Mouse (Mus musculus) monocyte, adult 5-6 weeks (primary cell): ENCODE data around the gene Sgms1. TPM values are rescaled to one million over a fixed set of nuclear protein-coding genes. Genes with fewer than 3 reads are reported as not detected.
"Not testable (repeated sequence)": the region's sequence is repeated elsewhere in the genome, so short reads cannot be mapped to it uniquely, and the experiment has no call there.

Experiments used
- ATAC-seq: fragments of 153-309, 156-312 bp; replicated peaks from 2 replicates; pipeline ENCODE4 v1.8.0; 2017; ENCODE audit warnings: mild to moderate bottlenecking; ENCODE audit not compliant: low TSS enrichment, insufficient number of reproducible peaks, severe bottlenecking, poor library complexity, low FRiP score
- total RNA-seq: library from RNA; stranded (forward); fragments of 200-1000, 200-491, 200-594 nt; gene quantifications from 3 replicates; pipeline ENCODE4 v1.2.3, GENCODE M21; 2017

Gene Sgms1
- total RNA-seq, 1 experiment from 2014 or later = 146 TPM

DNA sequence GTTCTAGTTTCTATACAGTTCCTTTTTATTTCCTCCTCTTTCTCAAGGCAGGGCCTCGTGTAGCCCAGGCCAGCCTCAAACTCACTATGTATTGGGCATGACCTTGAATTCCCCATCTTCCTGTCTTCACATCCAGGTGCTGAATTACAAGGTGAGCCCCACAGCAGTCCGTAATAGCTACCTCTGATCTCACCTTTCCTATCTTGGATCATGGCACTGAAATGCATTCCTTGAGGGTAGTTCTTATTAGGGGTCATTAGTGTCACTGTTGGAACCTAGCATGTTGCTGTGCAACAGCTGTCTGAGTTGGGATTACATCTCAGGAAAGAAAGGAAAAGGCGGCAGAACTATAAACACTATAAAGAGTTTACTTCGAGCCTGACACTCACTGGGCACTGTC lies 25.9 kb downstream of the Sgms1 start:
- ATAC-seq = no peak

DNA sequence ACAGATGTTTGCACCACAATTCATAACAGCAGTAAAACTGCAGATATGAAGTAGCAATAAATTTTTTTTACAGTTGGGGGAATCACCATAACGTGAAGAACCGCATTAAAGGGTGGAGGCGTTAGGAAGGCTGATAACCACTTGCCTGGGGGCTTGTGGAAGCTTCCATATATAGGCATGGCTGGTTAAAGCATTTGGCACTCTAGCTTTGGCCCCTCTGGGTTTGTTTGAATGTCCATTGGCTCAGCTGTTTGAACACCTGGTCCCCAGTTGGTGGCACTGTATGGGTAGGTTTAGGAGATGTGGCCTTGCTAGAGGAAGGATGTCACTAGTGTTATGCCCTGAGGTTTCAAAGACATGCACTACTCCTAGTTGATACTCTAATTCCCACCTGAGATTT lies 27.0 kb downstream of the Sgms1 start:
- ATAC-seq = no peak

DNA sequence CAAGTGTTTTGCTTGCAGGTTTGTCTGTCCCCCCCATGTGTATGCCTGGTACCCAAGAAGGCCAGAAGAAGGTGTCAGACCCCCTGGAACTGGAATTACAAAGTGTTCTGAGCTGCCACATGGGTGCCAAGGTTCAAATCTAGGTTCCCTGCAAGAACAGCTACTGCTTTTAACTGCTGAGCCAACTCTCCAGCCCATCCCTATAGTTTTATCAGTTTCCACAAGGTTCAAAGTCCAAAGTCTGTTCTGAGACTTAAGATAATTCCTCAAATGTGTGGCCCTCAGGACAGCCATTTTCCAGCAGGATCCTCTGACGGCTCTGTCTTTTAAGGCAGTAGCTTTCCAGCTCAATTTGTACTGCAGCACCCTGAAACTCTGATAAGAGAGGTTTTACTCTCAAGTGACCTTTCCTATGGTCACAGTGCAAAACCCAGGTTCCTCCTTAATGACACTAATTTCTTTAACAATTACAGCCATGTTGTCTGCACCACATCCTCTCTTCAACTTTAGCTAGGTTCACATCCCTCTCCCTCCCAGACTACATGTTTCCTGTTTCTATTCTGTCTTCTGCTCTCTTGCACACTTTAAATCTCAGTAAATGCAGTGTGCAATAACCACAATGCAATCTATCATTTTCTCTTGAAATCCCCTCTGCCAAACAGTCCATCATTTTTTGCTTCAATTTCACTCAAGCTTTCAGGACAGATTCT lies 28.4 kb downstream of the Sgms1 start:
- 0 out of 2 replicates have a peak, but pooled peaks have one; percentile 40 for ATAC-seq

DNA sequence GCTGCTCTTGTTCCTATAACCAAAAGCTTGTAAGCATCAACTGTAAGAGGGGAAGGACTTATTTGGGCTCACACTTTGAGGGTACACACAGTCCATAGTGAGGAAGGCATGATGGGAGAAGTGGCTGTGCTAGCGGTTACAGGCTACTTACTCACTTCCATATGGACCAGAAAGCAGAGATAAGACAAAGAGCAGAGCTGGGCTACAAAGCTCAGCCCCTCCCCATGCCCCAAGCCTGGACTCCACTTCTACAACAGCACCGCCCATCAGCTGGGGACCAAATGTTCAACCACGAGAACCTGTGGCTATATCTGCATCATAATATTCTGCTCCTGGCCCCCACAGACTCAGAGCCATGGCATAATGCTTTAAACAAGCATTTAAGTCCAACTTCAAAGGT lies 29.0 kb downstream of the Sgms1 start:
- ATAC-seq = no peak

DNA sequence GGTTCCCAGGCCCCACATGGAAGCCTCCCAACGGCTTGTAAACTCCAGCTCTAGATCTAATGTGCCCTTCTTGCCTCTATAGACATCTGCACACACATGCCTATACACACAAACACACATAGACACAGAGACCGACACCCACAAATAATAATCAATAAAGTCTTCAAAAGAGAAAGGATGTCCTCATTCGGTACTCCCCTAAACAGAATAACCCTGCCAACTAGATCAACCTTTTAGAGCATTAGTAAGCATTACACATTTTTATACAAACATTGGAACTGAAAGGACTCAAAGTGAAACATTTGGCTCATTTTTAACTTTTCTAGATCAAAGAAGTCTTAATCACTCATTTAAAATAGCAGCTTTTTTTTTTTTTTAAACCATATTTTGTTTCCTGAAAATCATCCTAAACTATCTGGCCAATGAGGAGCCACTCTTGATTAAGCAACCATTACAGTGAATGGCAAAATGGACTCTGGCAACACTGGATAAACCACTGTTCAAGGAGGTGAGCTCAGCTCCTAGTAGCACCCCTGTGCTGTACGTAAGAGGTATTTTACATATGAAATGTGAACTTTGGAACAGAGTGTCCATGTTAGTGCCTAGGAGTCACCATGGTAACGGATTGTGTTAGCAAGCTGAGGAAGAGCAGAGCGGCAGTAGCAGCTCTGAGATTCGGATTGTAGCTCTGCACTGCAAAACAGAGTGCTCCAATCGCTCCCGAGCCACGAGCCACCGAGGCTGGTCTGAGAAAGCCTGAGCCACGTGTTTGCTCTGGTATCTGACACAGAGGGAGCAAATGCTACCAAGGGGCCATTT lies 30.6 kb downstream of the Sgms1 start:
- no peak for ATAC-seq

DNA sequence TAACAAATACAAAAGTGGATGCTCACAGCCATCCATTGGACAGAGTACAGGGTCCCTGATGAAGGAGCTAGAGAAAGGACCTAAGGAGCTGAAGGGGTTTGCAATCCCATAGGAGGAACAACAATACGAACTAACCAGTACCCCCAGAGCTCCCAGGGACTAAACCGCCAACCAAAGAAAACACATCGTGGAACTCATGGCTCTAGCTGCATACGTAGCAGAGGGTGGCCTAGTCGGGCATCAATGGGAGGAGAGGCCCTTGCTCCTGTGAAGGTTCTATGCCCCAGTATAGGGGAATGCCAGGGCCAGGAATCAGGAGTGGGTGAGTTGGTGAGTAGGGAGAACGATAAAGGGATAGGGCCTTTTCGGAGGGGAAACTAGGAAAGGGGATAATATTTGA lies 31.5 kb downstream of the Sgms1 start:
- not testable (repeated sequence) for ATAC-seq

DNA sequence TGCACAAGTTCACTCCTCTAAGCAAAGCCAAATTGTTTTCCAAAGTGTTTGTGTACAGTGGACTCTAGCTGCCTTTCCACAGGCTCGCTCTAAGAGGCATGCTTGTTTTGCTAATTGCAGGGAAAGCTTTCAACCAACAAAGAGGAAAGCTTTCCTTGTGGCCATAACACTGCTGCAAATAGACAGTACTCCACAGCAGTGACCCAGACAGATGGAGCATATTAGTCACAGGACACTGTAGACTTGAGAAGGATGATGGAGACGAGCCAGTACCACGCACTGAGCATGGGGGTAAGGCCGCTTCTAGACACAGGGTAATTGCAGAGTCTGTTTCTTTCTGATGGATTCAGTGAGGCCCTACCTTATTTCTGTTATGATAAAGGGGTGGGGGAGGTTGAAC lies 33.3 kb downstream of the Sgms1 start:
- ATAC-seq = no peak

DNA sequence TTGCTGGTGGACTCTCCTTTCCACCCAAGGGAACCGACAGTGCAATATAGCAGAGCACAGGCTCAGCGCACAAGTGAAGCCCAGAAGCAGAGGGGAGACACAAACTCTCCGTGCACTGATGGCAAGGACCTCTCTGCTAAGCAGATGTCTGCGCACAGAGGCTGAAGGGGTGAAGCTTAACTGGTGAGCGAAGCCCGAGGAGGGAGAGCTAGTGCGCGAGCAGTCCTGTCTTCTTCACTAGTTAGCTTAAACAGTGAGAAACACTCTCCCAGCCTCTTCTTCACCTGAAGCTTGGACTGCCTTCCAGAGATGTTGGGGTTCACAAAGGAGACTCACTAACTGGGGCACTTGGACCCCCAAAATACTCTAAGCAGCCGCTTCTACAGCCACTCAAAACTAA lies 36.1 kb downstream of the Sgms1 start:
- ATAC-seq = no peak

DNA sequence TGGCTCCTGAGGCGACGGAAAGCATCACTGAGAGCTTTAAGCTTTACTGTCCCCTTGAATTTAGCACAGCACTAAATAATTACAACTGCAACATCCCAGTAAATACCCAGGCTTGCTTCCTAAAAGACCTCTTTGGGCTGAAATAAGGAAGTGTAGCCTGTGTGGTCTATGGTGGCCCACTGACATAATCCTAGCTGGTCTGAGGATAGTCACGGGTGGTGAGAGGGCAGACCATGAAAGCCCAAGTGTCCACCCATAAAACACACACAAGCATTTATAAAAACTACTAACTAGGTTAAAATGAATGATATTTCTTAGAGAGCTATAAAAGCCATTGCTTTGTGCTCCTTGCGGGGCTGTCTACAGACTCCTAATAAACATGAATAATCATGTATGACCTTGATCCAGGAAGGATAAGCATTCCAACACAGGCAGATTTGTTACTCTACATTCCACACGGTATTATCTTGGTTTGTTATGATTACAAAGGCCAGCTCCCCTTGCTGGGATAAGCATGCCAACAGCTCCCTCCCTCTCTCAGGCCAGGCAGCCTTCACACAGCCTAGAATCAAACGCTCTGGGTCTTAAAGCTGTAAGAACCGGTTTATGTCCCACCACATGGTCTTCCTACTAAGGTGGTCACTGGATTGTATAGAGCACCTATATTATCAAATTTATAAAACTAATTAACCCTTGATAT lies 40.4 kb downstream of the Sgms1 start:
- ATAC-seq = no peak

DNA sequence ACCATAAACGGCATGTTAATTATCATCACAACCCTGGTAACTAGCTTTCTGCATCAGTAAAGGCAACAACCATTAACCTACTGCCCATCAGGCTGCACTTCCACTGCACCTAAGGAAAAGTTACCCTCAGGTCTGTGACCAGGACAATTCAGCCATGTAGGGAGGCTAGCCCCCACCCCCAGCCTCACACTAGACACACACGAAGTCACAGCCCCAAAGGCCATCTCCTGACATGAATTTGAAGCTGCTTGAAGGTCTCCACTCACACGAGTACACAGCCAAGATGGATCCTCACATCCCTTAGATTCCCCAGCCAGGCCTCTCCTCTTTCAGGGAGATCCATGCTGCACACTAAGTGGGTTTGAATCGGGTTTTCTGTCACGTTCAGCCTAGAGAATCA lies 42.0 kb downstream of the Sgms1 start:
- no peak for ATAC-seq

DNA sequence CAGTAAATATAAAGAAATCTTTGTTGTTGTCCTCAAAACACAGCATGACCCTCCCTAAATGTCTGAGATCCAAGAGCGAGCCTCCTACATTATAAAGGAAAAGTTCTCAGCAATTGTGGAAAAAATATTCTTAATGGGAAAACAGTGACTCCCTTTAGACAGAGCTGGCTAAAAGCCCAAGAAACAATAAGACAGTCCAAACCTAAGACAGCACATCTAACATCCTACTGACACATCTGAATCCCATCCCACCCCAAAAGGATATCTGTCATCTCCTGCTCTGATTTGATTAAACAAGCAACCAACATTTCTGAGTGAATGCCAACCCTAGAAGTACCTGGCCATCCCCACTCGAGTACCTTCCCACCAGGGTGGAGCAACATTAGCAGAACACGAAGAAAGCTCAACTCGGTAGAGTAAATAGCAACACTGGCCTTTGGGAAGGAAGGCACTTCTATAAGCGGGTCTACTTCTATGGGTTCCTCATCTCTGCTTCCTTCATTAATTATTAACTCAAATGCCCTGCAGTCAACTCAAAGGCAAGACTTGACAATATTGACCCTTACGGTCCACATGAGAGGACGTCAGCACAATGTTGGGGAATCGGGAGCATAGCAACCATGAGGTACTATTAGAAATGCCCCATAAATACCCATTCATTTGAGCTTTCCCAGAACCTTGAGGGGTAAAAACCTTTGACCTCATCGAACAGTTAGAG lies 42.7 kb downstream of the Sgms1 start:
- no peak for ATAC-seq

DNA sequence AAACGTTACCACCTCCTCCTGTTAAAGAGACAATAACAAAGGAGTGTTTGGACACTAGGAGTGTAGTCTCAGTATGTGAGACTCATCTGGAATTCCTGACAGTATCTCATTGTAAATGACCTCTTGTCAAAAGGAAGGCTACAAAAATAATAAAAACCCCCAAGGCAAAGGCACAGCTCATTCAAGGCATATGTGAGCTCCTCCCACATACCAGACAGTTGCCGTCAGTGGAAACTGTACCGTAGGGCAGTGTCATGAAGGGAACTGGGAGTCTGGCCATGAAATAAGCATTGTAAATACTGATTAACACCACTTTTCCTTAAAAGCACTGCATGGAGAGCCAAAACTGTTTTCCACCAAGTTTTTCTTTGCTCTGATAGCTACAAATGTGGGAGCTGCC lies 43.3 kb downstream of the Sgms1 start:
- ATAC-seq = no peak

DNA sequence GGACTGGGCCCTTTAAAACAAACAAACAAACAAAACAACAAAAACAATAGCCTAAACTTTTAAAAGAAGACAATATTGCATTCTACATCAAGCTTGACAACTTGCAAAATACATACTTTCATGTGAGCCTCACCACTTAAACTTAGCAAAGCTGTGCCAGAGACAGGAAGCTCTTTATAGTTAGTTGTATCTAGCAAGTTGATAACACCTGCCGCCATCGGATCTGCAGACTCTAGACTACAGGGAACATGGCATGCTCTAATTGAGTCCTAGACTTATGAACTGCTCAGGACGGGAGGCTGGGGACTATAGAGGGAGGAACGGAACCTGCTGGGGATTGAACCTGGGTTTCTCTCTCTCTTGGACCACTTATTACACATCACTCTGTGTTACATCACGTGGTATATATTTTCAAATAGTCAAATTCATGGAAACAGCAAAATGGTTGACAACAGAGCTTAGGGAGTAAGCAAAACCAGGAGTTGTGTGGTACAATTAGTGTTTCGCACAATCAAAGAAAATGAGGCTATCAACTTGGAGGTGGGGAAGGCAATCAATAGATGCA lies 44.3 kb downstream of the Sgms1 start:
- no peak for ATAC-seq

DNA sequence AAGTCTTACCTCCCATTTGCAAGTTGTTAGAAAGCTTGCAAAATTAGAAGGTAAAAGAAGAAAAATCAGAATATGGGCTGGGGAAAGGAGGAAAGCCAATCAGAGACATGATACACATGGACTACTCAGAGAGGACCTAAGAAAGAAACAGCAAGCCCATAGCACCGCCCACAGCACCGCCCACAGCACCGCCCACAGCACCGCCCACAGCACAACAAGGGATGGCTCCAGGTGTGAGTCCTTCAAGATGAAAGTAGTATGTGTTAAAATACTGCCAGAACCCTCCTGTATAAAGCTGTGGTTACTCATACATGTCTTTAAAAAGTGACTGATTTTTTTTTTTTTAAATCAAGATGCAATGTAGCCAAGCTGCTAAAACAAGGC lies 44.8 kb downstream of the Sgms1 start:
- no peak for ATAC-seq

DNA sequence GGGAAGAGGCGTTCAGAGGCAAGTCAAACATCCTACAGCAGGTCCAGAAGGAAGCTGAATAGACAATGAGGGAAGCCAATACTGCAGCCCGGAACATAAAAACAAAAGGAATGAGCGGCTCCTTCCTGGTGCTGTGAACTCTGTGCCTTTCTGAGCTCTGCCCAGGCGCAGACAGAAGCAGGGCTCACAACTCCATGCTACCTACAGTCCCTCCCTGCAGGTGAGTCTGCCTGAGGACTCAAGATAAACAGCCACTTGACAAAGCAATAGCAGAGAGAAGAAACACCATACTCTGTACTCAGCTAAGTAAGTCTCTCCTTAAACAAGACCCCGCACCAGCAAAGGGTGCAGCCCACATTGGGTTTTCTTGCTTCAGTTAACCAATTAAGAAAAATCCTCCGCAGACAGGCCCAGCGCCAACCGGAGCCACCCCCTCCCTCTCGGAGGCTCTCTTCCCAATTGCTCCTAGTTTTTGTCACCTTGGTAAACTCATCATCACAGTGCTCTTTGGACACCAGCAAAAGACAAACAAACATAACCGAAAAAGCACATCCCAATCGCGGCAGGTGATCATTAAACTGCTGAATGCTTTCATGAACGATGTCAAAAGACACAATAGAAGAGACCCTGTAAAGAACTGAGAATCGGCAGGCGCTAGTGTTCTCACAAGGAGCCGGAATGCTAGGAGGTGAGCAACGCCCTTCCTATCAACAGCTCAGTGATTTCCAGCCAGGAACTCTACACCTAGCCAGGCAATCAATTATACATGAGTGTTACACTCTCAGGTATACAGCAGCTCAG lies 45.4 kb downstream of the Sgms1 start:
- ATAC-seq = no peak

DNA sequence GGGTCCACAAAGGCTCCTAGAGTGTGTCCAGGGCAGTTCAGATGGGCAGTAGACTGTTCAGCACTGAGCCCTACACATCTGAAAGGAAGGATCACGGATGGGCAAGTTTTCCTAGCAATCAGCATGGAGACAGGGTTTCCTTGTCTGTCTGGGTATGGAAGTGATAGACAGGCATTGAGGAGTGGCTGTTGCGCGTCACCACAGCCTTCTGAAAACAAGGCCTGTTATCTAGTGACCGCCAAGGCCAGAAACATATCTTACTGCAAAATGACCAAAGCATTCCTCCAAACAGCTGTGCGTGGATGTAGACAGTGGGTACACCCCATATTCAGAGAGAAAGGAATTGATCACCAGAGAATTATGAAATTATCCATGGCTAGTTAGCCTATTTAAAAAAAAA lies 47.1 kb downstream of the Sgms1 start:
- ATAC-seq = no peak

DNA sequence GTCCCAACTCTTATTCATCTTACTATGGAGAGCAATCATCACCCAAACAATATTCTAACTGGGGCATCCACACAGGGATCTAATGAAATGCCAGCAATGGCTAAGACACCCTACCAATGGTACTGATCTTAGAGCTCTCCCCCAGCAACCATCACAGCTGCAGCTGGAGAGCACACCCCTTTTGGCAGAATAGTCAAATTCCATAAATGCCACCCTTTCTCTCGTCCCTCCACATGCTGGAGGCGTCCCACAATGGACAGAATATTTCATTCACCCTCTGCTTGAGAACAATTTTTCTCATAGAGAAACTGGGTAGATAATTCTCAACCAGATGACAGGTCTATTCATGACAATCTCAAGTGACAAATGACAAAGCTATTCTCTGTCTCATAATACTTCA lies 48.4 kb downstream of the Sgms1 start:
- ATAC-seq = no peak

DNA sequence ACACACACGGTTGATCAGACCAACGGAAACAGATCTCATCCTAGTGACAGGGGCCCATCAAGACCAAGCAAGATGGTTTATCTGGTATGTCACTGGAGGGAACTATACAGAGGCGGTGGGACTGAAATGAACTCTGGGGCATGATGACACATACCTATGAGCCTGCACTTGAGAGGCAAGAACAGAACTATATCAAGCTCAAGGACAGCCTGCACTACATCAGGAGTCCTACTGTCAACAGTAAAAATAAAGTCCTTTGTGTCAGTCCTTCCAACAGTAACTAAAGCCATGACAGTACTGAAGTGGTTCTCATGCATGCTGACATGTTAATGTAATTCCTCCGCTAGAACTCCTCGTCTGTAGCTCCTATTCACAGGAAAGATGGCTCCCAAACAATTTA lies 49.3 kb downstream of the Sgms1 start:
- no peak for ATAC-seq
